Mouse (Mus musculus) Muller cell, postnatal 12 days (primary cell): Measurements from ENCODE around the gene Spef1.

Source experiments
- DNase-seq: peaks from one replicate; pipeline ENCODE4 v3.0.0-alpha.2; 2015; ENCODE audit errors: inconsistent ontology term

Gene Spef1

GRCm38 (mm10) chr2:131172322-131172721 lies 14.8 kb downstream of the Spef1 start:
- DNase-seq = no peak

GRCm38 (mm10) chr2:131171401-131172104 lies 15.5 kb downstream of the Spef1 start:
- DNase-seq = no peak

- DNase-seq = no peak
Observed at GRCm38 (mm10) chr2:131170936-131171335, 16.1 kb downstream of the Spef1 start.

DNA sequence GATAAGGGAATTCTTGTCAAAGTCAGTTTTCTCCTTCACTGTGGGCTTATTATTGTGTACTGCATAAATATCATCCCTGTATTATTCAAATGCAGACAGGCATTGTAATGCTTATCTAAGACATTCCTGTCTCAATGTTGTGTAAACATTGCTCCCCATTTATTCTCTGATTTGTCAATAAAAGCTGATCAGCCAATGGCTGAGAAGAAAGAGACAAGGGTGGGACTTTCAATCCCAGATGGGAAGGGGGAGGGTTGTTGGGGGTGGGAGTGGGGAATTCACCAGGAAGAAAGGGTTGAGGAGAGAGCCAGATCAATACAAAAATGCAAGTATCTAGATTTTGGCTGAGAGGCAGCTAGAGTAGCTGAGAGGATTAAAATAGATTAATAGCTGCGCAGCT lies 18.2 kb downstream of the Spef1 start:
- DNase-seq = no peak

- no peak for DNase-seq
Observed at GRCm38 (mm10) chr2:131167984-131168383, 19.1 kb downstream of the Spef1 start.

- DNase-seq = no peak
Observed at GRCm38 (mm10) chr2:131166172-131166571, 20.9 kb downstream of the Spef1 start.

- DNase-seq = no peak
Observed at GRCm38 (mm10) chr2:131163924-131164323, 23.2 kb downstream of the Spef1 start.

- no peak for DNase-seq
Observed at GRCm38 (mm10) chr2:131160671-131161111, 26.4 kb downstream of the Spef1 start.

GRCm38 (mm10) chr2:131159938-131160581 lies 27.0 kb downstream of the Spef1 start, which contains the start of gene 1700037H04Rik:
Gene 1700037H04Rik (minus strand): TSS chr2:131160081.
- peak; percentile 99 for DNase-seq

- no peak for DNase-seq
Observed at GRCm38 (mm10) chr2:131159491-131159910, 27.6 kb downstream of the Spef1 start.

- DNase-seq = no peak
Observed at GRCm38 (mm10) chr2:131156987-131157386, 30.1 kb downstream of the Spef1 start.

DNA sequence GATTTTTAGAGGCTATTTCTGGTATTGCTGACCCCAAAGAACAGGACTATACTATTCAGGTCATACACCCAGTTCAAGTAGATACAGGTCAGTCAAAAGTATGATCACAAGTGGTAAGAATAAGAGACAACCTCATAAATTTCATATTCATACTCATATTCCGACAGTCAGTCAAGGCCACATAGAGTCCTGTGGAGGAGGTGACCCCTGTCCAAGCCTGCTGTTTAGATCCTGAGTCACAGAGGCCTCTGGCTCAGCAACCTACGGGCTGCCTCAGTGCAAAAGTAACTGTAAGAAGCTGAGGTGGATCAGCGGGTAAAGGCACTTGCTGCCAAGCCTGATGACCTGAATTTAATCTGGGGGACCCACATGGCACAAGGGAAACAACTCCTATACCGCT lies 33.0 kb downstream of the Spef1 start:
- DNase-seq = no peak

DNA sequence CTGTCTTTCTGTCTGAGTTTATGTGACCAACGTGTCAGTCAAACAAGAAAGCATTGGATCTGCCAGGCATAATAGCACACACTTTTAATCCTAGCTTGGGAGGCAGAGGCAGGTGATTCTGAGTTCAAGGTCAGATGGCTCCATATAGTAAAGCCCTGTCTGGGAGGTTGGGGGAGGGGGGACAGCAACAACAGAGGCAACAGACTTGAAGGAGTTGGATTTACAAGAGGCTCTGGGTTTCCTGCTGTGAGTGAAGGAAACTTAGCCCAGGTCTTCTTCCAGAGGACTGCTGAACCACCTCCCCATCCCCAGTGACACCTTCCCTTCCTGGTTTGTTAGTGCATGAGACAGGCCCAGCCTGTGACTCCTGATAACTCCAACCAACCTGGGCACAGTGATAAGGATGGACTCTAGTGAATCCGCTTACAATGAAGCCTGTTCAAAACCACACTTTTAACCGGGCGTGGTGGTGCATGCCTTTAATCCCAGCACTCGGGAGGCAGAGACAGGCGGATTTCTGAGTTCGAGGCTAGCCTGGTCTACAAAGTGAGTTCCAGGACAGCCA lies 34.8 kb downstream of the Spef1 start:
- DNase-seq = no peak

DNA sequence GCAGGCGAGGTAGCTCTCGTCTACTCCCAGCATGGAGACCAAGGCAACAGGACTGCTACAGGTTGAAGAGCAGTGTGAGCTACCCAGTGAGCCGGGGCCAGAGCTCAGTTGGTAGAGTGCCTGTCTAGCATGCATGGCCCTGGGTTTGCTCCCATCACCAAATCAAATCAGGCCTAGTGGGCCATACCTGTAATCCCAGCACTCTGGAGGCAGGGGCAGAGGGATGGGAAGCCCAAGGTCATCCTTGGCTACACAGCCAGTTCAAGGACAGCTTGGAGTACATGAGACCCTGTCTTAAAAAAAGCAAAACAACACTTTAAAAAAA lies 37.9 kb downstream of the Spef1 start:
- DNase-seq = no peak

DNA sequence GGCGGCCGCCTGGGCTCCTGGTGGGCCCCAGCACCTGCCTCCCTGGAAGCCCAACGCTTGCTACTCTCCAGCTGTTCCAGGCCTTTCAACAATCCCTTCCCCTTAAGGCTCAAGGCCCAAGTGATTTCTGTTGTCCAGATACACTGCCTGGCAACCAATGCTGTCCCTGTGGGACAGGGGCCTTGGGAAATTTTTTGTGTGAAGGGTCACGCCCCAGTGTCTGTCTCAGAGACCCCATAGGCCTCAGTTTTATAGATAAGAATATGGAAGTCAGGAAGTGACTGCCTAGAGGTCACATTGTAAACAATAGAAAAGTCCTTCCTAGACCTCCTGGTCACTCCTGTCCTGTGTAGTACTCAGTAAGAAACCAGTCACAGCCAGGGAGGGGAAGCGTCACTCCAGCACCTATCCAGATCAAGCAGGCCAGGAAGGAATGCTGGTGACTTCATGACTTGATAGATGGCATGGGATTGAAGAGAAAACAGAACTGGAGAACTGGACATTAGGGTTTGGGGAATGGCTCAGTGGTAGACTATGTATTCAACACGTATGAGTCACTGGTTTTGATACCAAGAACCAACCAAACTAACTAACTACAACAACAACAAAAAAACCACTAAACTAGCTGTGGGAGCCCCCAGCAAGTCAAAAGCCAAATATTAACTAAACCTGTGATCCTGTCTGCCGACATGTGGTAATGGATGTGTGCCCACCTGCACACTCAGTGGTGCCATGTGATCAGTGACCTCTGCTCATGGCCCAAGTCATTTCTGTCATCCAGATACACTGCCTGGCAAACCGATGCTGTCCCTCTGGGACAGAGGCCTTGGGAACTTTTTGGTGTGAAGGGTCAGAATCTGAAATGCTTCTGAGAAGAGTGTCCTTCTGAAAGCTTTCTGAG lies 38.5 kb downstream of the Spef1 start:
- no peak for DNase-seq

- DNase-seq = no peak
Observed at GRCm38 (mm10) chr2:131147043-131147365, 40.1 kb downstream of the Spef1 start.

GRCm38 (mm10) chr2:131146193-131147042 lies 40.7 kb downstream of the Spef1 start:
- DNase-seq = no peak

GRCm38 (mm10) chr2:131145536-131145935 lies 41.5 kb downstream of the Spef1 start:
- no peak for DNase-seq

- DNase-seq = no peak
Observed at GRCm38 (mm10) chr2:131145121-131145520, 42.0 kb downstream of the Spef1 start.

- no peak for DNase-seq
Observed at GRCm38 (mm10) chr2:131143007-131143780, 43.9 kb downstream of the Spef1 start.
